Mouse (Mus musculus): ENCODE measurements around the gene Il4i1.

Gene Il4i1

DNA sequence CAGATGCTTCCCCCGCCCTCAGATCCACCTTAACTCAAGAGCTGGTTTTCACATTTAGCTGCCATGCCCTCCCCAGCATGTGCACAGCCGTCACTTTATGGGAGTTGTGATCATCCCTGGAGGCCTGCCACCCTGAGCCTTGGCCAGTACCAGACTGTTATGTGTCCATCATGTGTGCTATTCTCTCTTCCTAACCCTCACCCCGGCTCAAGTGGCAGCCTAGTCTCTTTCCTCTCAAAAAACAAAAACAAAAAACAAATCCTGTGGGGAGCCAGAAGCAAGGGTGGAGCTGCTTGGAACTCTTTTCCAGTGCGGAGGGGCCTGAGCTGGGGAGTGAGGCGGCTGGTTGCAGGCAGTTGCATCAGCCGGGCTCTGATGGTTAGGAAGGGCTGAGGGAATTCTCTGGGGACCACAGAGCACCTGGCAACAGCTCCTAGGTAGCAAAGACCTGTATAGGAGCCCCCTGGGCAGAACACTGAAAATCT is 2.6 kb downstream of the Il4i1 start:
- DNase-seq (ENCODE audit: low spot score in 2 of 2), result peak; percentile 44 to 58

DNA sequence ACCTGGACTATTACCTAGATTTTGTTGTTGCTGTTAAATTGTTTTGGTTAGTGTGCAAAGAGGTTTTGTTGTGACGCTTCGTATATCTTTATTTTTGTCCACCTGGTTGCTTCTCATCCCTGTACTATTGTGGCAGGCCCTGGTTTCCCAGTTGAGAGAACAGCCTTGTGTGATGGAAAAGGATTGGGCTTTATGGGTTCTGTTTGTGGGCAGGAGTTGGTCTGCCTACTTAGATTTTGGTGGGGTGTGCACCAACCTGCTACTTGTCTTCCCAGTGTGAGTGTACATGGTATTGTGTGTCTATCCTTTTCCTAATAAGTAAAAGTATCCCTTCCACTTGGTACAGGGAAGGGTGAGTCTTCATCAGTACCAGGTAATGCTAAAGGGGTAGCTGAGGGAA is 3.2 kb downstream of the Il4i1 start:
- DNase-seq (ENCODE audit: low spot score in 2 of 2), result peak in 1 of 2 experiments; percentile 11

DNA sequence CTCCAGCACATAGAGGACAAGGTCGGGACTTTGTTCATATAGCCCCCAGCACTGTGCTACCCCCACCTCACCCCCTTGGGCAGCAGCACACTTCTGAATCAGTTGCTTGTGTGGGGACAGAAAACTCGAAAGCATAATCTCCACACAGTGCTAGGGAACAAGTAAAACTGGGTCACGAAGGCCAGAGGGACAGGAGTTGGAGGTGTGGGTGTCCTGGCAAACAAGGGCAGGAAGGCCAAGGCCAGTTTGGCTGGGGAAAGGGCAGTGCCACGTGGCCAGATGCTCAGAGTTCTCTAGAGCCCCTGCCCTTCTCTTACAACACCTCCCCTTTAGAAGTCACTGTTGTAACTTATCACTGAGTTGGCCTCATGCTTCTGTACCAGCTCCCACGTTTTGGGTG is 3.7 kb downstream of the Il4i1 start:
- DNase-seq (ENCODE audit: low spot score in 2 of 2), result peak in 1 of 2 experiments; percentile 23

DNA sequence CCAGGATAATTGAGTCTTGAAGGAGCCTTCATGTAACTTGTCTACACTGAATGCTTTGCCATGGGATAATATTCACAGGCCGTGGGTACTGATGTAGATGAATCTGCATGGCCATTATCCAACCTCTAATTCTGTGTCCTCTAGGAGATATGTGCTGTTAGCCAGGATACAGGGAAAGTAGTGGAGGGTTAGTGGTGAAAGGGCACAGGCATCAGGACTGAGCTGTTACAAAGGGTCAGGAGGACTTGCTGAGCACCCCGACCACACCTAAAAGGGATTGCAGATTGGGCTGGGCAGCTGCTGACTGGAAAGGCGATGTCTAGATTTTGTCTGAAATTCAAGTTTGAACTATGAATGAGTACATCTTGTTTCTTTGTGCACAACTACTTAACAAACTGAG is 4.3 kb downstream of the Il4i1 start:
- DNase-seq (ENCODE audit: low spot score in 2 of 2), result no peak

DNA sequence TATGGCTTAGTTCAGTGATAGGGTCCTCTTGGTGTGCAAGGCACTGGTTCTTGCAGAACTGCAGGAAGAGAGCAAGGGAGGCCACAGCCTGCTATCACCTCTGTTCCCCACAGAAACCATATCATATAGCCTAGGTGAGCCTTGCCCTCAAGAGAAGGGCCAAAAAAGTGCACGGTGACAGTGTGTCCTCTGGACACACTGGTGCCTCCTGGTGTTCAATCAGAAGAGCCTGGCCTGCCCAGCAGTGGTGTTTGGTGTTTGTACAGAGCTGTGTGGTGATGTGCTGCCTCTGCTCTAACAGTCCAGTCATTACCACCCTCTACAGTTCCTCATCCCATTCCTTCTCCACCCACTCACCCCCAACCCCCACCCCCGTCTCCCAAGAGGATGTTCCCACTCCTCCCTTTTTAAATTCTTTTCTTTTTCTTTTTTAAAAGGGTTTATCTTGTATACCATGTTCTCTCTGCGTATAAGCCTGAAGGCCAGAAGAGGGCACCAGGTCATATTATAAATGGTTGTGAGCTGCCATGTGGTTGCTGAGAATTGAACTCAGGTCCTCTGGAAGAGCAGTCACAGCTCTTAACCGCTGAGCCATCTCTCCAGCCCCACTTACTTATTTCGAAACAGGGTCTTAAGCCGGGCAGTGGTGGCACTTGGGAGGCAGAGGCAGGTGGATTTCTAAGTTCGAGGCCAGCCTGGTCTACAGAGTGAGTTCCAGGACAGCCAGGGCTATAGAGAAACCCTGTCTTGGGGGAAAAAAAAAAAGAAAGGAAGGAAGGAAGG is 5.7 kb downstream of the Il4i1 start:
- DNase-seq (ENCODE audit: low spot score in 2 of 2), result peak; percentile 12 to 19

DNA sequence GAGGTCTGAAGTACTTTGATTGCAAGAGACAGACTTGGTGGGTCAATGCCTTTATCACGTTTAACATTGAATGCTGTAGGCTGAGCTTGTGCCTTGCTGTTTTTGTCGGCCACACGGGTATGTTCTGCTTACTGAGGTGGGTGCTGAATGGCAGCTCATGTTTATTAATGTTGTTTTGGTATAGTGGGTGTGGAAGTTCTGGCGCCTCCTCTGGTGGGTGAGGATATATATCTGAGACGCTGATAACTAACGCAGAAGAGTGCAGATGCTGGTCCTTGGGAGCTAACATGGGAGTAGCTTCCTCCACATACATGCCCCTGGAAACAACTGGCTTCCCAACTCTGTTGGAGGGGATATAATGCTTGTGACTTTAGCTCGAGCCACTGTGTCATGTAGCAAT is 7.2 kb downstream of the Il4i1 start:
- DNase-seq (ENCODE audit: low spot score in 2 of 2), result peak; percentile 16 to 25

DNA sequence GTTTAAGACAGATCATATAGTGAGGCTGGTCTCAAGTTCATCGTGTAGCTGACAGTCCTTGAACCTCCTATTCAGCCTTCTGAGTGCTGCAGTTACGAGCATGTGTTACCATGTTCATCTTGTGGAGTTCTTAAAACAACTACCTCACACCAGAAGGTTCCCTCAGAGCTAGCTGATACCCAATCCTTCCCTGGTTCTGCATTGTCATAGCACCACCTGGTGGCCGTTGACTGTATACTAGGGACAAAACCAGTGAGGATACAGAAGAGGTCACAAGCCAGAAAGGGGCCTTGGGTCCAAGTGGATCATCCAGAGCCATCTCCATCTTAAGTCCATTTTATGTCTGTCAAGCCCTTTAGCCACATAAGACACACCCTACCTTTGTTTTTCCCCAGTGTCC is 8.7 kb downstream of the Il4i1 start:
- DNase-seq (ENCODE audit: low spot score in 2 of 2), result peak; percentile 80 to 89

DNA sequence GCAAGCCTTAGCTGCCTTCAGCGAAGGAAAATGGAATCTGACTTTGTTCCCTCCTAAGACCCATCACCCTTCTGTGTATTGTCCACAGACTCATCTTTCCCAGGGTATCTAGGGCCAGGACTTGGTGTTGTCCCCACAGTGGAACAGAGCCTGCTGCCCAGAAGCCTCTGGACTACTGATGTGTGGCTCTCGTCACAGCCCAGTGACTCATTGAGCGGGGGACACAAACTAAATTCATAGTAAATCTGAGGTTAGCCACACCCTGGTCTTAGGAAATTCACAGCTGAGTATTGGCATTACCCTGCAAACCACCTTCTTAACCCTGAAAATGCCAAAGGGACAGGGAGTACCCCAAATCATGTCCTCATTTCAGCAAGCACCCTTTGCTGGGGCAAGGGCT is 10.6 kb downstream of the Il4i1 start:
- DNase-seq (ENCODE audit: low spot score in 2 of 2), result peak in 1 of 2 experiments; percentile 19

DNA sequence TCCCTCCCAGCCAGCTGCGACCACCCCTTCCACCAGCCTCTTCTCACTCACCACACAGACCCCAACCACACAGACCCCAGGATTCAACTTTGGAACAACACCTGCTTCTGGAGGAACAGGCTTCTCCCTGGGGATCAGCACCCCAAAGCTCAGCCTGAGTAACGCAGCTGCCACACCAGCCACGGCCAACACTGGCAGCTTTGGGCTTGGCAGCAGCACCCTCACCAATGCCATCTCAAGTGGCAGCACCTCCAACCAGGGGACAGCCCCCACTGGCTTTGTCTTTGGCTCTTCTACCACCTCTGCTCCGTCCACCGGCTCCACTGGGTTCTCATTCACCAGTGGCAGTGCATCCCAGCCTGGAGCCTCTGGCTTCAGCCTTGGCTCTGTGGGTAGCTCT is 12.5 kb downstream of the Il4i1 start:
- DNase-seq (ENCODE audit: low spot score in 2 of 2), result no peak

DNA sequence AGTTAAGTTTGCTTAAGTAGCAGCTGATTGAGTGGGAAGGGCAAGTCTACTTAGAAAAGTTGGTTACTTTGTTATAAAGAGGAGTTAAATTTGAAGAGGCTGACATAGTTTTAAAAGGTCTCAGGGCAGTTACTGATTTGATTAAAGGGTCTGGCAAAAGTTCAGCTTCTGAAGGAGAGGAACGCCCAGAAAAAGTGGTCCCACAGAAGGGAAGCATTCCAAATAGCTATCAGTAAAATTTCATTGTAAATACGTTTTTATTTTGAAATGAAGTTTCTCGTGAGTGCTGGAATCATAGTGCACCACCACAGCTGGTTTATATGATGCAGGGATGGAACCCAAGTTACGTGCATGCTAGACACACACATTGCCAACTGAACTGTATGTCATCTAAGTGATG is 16.6 kb downstream of the Il4i1 start:
- no peak for DNase-seq (ENCODE audit: low spot score in 2 of 2)

DNA sequence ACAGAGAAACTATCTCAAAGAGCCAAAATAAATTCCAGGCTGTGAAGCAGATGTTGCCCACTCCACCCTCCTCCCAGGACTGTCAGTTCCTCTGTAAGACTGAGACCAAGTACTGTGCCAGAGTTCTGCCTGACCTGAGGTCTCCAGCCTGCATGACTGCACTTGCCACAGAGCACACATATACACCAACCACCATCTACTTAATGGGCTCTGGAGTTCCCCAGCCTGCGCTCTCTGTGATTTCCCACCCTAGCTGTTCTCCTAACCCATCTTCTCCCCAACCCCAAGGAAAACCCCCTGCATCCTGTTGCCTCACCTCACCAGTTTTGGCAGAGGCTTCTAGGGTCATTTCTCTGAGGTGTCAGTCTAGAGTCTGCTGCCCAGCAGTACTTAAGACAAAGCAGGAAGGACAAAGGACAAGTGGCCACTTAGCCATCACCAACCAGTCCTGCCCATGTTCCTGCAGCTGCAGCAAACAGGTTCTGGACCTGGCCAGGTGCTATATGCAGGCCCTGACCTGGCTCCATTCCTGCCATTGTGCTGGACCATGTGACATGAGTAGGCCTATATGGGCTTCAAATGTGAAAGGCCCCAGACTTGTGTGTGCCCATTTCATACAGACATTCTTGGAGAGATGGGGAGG is 19.3 kb downstream of the Il4i1 start:
- no peak for DNase-seq (ENCODE audit: low spot score in 2 of 2)

DNA sequence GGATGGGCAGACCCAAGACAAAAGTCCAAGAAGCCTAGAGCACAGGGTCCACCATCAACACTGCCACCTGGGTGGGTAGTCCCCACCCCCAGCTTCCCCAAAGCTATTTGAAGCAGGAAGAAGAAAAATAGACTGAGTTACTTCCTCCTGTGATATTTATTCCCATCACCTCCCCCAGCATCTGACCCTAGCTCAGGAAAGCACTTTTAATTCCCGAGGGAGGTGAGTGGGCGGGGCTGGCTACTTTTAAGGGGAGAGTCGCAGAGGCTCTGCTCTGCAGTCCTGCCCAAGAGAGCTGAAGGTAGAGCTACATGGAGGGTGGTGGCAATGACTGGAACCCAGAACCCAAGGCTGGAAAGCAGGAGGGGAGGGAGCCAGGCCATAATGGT is 19.8 kb downstream of the Il4i1 start:
- peak in 1 of 2 experiments; percentile 24 for DNase-seq (ENCODE audit: low spot score in 2 of 2)

DNA sequence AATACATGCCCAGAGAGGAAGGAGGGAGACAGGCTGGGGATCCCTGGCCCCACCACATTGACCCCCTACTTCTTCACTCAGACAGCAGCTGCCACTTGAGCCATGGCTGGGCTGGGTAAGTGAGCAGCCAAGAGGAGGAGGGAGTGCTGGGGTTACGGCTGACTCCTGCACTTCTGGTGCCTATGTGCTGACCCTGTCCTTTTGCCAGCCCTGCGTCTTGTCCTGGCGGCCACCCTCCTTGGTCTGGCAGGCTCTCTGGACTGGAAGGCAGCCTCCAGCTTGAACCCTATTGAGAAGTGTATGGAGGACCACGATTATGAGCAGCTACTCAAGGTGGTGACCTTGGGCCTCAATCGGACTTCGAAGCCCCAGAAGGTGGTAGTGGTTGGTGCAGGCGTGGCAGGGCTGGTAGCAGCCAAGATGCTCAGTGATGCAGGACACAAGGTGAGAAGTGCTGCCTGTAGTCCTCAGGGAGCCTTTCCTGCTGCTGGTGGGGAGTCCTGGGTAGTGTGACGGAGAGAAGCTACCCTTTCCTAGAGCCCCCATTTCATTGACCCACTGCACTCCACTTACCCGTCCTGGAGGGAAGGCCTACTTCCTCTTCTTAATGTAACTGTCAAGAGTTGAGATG is 20.4 kb downstream of the Il4i1 start:
- peak in 1 of 2 experiments; percentile 39 for DNase-seq (ENCODE audit: low spot score in 2 of 2)

DNA sequence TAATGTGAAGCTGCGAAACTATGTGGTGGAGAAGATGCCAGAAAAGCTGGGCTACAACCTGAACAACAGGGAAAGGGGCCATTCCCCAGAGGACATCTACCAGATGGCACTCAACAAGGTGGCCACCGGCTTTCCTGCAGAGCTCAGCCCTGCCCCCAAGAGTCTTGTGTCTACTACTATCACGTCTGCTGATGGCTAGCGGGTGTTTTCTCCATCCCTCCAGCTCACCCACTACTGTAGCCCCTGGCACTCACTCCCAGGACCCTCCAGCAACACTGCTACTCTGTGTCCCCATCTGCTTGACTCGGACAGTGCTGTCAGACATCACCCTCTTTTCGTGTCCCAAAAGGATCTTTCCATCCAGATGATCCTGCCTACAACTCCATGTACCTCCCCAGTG is 21.9 kb downstream of the Il4i1 start:
- peak in 1 of 2 experiments; percentile 23 for DNase-seq (ENCODE audit: low spot score in 2 of 2)

DNA sequence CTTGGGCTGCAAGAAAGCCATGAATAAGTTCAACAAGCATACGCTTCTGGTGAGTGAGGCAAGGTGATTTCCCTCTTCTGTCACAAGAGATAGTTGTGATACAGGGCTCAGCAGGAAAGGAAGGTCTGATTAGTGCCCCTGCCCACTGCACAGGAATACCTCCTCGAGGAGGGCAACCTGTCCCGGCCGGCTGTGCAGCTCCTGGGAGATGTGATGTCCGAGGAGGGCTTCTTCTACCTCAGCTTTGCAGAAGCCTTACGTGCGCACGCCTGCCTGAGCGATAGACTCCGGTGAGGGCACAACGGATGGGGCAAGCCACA is 22.9 kb downstream of the Il4i1 start:
- DNase-seq (ENCODE audit: low spot score in 2 of 2), result no peak

DNA sequence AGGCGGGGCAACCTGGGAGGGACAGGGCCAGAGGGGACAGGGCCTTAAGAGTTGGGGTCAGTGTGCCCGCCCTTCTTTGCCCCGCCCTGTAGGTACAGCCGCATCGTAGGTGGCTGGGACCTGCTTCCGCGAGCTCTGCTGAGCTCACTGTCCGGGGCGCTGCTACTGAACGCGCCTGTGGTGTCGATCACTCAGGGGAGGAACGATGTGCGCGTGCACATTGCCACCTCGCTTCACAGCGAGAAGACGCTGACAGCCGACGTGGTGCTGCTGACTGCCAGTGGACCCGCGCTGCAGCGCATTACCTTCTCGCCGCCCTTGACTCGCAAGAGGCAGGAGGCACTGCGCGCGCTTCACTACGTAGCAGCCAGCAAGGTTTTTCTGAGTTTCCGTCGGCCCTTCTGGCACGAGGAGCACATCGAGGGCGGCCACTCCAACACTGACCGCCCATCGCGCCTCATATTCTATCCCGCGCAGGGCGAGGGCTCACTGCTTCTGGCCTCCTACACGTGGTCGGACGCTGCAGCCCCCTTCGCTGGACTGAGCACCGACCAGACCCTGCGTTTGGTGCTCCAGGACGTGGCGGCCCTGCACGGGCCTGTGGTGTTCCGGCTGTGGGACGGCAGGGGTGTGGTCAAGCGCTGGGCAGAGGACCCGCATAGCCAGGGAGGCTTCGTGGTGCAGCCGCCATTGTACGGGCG is 23.5 kb downstream of the Il4i1 start:
- DNase-seq (ENCODE audit: low spot score in 2 of 2), result peak; percentile 79 to 80

DNA sequence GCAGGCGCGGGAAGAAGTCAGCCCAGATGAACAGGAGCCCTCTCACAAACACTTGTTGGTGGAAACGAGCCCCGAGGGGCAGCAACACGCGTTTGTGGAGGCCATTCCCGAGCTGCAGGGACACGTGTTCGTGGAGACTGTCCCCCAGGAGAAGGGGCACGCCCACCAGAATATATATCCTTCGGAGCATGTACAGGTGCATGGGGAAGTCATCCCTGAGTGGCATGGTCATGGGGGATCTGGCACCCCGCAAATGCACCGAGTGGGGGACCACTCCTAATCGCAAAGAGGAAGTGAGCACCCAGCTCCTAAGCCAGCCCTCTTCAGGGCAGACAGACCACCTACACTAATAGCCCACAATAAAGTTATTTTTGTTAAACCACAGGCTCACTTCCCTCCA is 24.2 kb downstream of the Il4i1 start:
- DNase-seq (ENCODE audit: low spot score in 2 of 2), result peak in 1 of 2 experiments; percentile 28

DNA sequence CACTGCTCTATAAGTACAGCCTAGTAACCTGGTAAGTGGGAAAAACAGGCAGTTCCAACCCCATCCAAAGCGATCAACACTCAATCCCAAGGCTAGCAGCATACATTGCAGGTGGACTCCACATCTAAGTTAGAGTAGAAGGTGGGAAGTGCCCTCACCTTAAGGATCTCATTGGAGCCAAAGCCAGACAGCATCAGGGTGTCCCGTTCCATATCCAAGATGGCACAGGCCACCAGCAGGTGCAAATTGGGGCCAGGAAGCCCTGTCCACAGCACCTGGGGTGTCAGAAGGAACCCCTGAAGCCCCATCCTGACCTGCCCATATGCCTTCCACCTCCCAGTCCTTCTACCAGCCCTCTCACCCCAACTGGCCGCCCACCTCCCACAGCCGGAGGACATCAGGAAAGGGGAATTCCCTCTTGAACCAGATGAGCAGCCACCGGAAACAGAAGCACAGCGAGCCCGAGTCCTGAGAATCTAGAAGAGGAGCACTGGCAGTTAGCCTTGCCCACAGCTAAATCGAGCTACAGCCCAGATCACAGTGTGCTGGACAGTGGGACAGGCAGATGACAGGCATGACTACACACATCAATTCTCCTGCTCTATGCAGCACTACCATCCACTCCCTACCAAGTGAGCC is 25.8 kb downstream of the Il4i1 start:
- no peak for DNase-seq (ENCODE audit: low spot score in 2 of 2)

DNA sequence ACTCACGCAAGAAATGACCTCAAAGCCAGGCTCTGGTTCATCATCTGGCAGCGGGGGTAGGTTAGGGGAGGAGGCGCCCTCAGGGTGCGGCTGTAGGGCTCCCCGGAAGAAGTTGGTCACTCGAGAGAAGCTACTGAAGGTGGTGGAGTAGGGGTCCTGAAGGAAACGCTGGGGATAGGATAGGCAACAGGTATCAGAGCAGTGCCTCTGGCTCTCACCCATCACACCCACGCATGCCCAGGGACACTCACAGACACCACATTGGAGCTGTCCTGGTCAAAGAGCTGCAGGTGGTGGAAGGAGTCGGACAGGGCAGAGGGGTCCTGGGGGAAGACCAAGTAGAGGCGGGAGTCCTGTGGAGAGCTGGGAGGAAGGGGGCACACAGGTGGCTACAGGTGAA is 28.8 kb downstream of the Il4i1 start:
- DNase-seq (ENCODE audit: low spot score in 2 of 2), result no peak

DNA sequence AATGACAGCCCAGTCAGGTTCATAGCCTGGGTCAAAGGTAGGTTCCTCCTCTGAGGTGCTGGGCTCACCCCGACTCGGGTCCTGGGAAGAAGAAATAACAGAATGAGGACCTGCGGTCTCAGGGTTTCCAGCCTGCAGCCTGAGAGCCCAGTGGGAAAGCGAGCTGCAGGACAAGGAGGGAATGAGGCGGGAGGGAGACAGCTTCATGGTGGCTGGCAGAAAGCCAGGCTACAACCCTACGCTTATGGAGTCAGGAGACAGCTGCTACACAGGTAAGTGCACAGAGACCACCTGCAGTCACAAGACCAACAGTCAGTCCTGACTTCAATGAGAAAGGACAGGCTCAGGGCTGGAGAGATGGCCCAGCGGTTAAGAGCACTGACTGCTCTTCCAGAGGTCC is 30.6 kb downstream of the Il4i1 start:
- no peak for DNase-seq (ENCODE audit: low spot score in 2 of 2)

DNA sequence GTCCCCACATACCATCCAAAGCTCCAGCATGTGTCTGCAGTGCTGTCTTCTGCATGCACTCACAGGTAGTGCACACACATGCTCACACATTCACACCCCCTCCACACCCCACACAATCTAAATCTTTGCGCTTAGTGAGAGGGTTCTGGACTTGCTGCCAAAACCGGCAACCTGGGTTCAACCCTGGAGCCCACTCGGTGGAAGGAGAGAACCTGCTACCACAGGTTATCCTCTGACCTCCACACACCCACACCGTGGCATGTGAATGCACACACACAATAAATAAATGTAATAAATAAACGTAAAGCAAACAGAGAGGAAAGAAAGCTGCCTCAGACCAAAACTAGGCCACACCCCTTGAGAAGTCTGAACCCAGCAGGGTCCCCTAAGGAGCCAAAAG is 31.6 kb downstream of the Il4i1 start:
- DNase-seq (ENCODE audit: low spot score in 2 of 2), result no peak
